Mouse (Mus musculus): ENCODE measurements around the gene Slc39a11. TPM values are rescaled to one million over a fixed set of nuclear protein-coding genes. Genes with fewer than 3 reads are reported as not detected.

Slc39a11 gene
- polyA plus RNA-seq, 1 experiment from 2014 or later = 37.1 TPM

- Histone ChIP-seq H3K4me2 (no peak overlapping the region), H3K9me3 (no peaks in the 10 kb centered on the region), H3K4me3 (replicated peaks) (no peak overlapping the region), H3K4me1 (0 out of 2 replicates have a peak, but pooled peaks cover 3% of the 10 kb centered on the region), H3K9ac (no peak overlapping the region), H3K27me3 (replicated peaks) (no peaks in the 10 kb centered on the region), H3K36me3 (no peaks in the 10 kb centered on the region), H3K27ac (no peak overlapping the region)
- WGBS = 70% methylated on average over 10 of the region's 10 CpGs
- no peak for ATAC-seq (ENCODE audit: insufficient read depth, low FRiP score, low read depth)
These were observed 181.9 kb downstream of the Slc39a11 start for GRCm38 (mm10) chr11:113468016-113468415.

GRCm38 (mm10) chr11:113467313-113467811, 182.5 kb downstream of the Slc39a11 start:
- Histone ChIP-seq H3K4me3 (replicated peaks) (no peak overlapping the region), H3K4me2 (no peak overlapping the region), H3K36me3 (no peaks in the 10 kb centered on the region), H3K4me1 (0 out of 2 replicates have a peak, but pooled peaks cover 3% of the 10 kb centered on the region), H3K27ac (no peak overlapping the region), H3K9ac (no peak overlapping the region), H3K27me3 (replicated peaks) (no peaks in the 10 kb centered on the region), H3K9me3 (no peaks in the 10 kb centered on the region)
- no peak for ATAC-seq (ENCODE audit: insufficient read depth, low FRiP score, low read depth)
- 82% methylated on average over 12 of the region's 12 CpGs for WGBS

DNA sequence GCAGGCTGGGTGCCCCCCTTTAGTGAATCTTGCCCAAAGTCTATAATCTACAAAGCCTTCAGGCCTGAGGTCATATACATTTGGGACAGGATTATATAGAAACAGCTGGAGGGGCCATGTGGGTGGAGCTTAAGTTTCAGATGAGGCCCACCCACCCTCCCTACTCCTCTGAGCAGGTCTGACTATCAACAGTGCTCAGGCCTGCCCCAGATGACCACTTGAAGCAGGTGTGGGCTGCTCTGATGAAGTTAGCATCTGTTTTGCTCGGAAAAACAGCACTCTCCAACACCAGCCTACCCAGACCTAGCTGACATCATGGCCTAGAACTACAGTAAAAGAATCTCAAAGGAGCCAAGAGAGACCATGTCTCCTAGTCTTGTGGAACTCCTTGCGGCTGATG, 189.8 kb downstream of the Slc39a11 start:
- no peak overlapping the region for H3K9ac ChIP-seq
- 0 out of 2 replicates have a peak, but pooled peaks cover 3% of the 10 kb centered on the region for H3K4me1 ChIP-seq
- no peak overlapping the region for H3K4me3 ChIP-seq (replicated peaks)
- H3K4me2 ChIP-seq = no peak overlapping the region
- H3K27me3 ChIP-seq (replicated peaks) = no peaks in the 10 kb centered on the region
- no peaks in the 10 kb centered on the region for H3K9me3 ChIP-seq
- H3K36me3 ChIP-seq = no peaks in the 10 kb centered on the region
- ATAC-seq (ENCODE audit: insufficient read depth, low FRiP score, low read depth) = no peak
- 87% methylated on average over 2 of the region's 2 CpGs for WGBS
- H3K27ac ChIP-seq = no peak overlapping the region

- no peaks in the 10 kb centered on the region for H3K9me3 ChIP-seq
- ATAC-seq (ENCODE audit: insufficient read depth, low FRiP score, low read depth) = no peak
- 72% methylated on average over 15 of the region's 15 CpGs for WGBS
- H3K27me3 ChIP-seq (replicated peaks) = no peaks in the 10 kb centered on the region
- no peak overlapping the region for H3K27ac ChIP-seq
- no peak overlapping the region for H3K4me2 ChIP-seq
- H3K4me3 ChIP-seq (replicated peaks) = no peak overlapping the region
- H3K36me3 ChIP-seq = no peaks in the 10 kb centered on the region
- no peak overlapping the region for H3K9ac ChIP-seq
- 0 out of 2 replicates have a peak, but pooled peaks cover 3% of the 10 kb centered on the region for H3K4me1 ChIP-seq
These were observed 191.2 kb downstream of the Slc39a11 start for GRCm38 (mm10) chr11:113458582-113459210.

- no peak overlapping the region for H3K27ac ChIP-seq
- ATAC-seq (ENCODE audit: insufficient read depth, low FRiP score, low read depth) = no peak
- 40% methylated on average over 16 of the region's 16 CpGs for WGBS
- no peak overlapping the region for H3K9ac ChIP-seq
- H3K4me2 ChIP-seq = no peak overlapping the region
- H3K4me3 ChIP-seq (replicated peaks) = no peak overlapping the region
- no peaks in the 10 kb centered on the region for H3K9me3 ChIP-seq
- no peaks in the 10 kb centered on the region for H3K27me3 ChIP-seq (replicated peaks)
- no peaks in the 10 kb centered on the region for H3K36me3 ChIP-seq
- H3K4me1 ChIP-seq = no peaks in the 10 kb centered on the region; the same call in 1 of the 2 replicates
These were observed 196.9 kb downstream of the Slc39a11 start for GRCm38 (mm10) chr11:113452861-113453568.

DNA sequence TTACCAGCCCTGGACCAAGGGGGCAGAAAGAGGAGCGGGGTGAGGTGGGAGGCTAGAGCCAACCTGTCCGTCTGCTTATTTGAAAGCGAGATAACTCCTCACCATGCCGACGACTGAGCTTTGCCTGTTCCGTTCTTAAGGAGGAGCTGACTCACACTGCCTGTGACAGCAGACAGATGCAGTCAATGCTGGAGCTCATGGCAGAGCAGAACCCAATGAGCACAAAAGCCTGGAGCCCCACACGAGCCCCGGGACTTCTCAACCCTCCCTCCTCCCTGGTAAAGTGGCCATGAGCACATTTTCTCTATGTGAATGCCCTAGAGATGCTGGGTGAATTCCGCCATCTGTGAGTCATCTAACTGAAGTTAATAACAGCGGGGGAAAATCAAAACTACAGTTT, 198.6 kb downstream of the Slc39a11 start:
- H3K4me1 ChIP-seq = no peaks in the 10 kb centered on the region; the same call in 1 of the 2 replicates
- H3K9me3 ChIP-seq = no peaks in the 10 kb centered on the region
- no peaks in the 10 kb centered on the region for H3K36me3 ChIP-seq
- no peak overlapping the region for H3K27ac ChIP-seq
- H3K4me3 ChIP-seq (replicated peaks) = no peak overlapping the region
- no peak for ATAC-seq (ENCODE audit: insufficient read depth, low FRiP score, low read depth)
- WGBS = 70% methylated on average over 10 of the region's 10 CpGs
- H3K4me2 ChIP-seq = no peak overlapping the region
- H3K9ac ChIP-seq = no peak overlapping the region
- H3K27me3 ChIP-seq (replicated peaks) = no peaks in the 10 kb centered on the region

- Histone ChIP-seq H3K9me3 (no peaks in the 10 kb centered on the region), H3K36me3 (no peaks in the 10 kb centered on the region), H3K4me1 (no peaks in the 10 kb centered on the region; the same call in 1 of the 2 replicates), H3K27me3 (replicated peaks) (no peaks in the 10 kb centered on the region), H3K4me2 (no peak overlapping the region), H3K9ac (no peak overlapping the region), H3K4me3 (replicated peaks) (no peak overlapping the region), H3K27ac (no peak overlapping the region)
- WGBS = 82% methylated on average over 4 of the region's 4 CpGs
- no peak for ATAC-seq (ENCODE audit: insufficient read depth, low FRiP score, low read depth)
These were observed 199.2 kb downstream of the Slc39a11 start for GRCm38 (mm10) chr11:113450665-113451064.

GRCm38 (mm10) chr11:113450028-113450427, 199.9 kb downstream of the Slc39a11 start:
- Histone ChIP-seq H3K36me3 (no peaks in the 10 kb centered on the region), H3K4me2 (no peak overlapping the region), H3K27me3 (replicated peaks) (no peaks in the 10 kb centered on the region), H3K9me3 (no peaks in the 10 kb centered on the region), H3K4me3 (replicated peaks) (no peak overlapping the region), H3K27ac (no peak overlapping the region), H3K9ac (no peak overlapping the region), H3K4me1 (no peaks in the 10 kb centered on the region; the same call in 1 of the 2 replicates)
- no peak for ATAC-seq (ENCODE audit: insufficient read depth, low FRiP score, low read depth)
- WGBS = 72% methylated on average over 6 of the region's 6 CpGs

DNA sequence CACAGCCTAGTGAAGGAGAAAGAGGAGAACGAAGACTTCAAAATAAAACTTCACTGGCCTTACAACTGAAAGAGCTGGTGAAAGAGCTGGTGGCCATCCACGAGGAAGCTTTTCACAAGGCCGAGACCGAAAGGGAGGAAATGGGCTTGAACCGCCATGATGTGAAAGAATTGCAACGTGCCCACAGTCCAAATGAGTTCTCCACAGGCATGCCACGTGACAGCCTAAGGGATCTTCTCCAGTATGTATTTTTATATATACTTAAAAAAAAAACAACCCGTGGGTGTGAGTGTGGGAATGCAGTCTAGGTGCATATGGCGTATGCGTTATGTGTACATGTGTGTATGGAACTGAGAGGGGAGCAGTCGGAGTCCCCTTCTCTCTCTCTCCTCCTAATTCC, 207.8 kb downstream of the Slc39a11 start:
- Histone ChIP-seq H3K9ac (no peak overlapping the region), H3K4me1 (peaks cover 5% of the 10 kb centered on the region; the same call in 1 of the 2 replicates), H3K36me3 (no peaks in the 10 kb centered on the region), H3K27ac (no peak overlapping the region), H3K27me3 (replicated peaks) (no peaks in the 10 kb centered on the region), H3K9me3 (no peaks in the 10 kb centered on the region), H3K4me2 (no peak overlapping the region), H3K4me3 (replicated peaks) (no peak overlapping the region)
- 94% methylated on average over 11 of the region's 11 CpGs for WGBS
- ATAC-seq (ENCODE audit: insufficient read depth, low FRiP score, low read depth) = no peak

DNA sequence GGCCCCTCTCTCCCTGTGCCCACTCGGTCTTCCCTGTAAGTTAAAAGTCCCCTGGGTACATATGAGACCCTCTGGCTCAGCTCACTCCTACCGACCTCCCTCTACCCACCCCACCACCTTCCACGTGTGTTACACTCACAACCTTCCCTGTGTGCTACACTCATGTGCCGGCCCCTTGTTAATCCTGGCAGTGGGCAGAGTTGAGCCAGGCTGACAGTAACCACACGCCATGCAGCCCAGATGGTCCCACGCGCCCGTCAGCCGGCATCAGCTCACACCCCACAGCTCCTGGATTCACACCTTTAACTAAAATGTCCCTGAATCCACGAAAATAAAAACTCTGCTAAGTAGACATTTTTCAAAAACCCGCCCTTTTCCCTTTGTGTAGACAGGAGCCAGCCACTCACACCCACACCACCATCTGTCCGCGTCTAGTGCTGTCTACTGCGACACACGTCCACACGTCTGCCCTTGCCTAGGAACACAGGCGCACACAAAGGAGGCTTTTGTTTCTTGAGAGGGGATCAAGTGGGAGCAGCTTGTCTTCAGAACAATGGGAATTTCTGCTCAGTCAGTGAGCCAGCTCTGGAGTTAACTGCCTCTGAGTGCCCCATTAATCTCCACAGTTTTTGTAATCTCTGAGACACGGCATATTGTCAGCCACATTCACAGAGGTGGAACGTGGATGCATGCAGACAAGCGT, 210.4 kb downstream of the Slc39a11 start:
- 57% methylated on average over 20 of the region's 20 CpGs for WGBS
- Histone ChIP-seq H3K27me3 (replicated peaks) (no peaks in the 10 kb centered on the region), H3K4me3 (replicated peaks) (no peak overlapping the region), H3K4me1 (peaks cover 5% of the 10 kb centered on the region; the same call in 1 of the 2 replicates), H3K9ac (no peak overlapping the region), H3K36me3 (no peaks in the 10 kb centered on the region), H3K27ac (no peak overlapping the region), H3K4me2 (no peak overlapping the region), H3K9me3 (no peaks in the 10 kb centered on the region)
- ATAC-seq (ENCODE audit: insufficient read depth, low FRiP score, low read depth) = no peak

- WGBS = 84% methylated on average over 5 of the region's 5 CpGs
- no peak overlapping the region for H3K4me3 ChIP-seq (replicated peaks)
- H3K36me3 ChIP-seq = no peaks in the 10 kb centered on the region
- H3K27ac ChIP-seq = no peak overlapping the region
- H3K4me1 ChIP-seq = peaks cover 5% of the 10 kb centered on the region; the same call in 1 of the 2 replicates
- no peaks in the 10 kb centered on the region for H3K27me3 ChIP-seq (replicated peaks)
- no peak overlapping the region for H3K9ac ChIP-seq
- no peak for ATAC-seq (ENCODE audit: insufficient read depth, low FRiP score, low read depth)
- H3K4me2 ChIP-seq = no peak overlapping the region
- H3K9me3 ChIP-seq = no peaks in the 10 kb centered on the region
These were observed 211.0 kb downstream of the Slc39a11 start for GRCm38 (mm10) chr11:113438915-113439314.

DNA sequence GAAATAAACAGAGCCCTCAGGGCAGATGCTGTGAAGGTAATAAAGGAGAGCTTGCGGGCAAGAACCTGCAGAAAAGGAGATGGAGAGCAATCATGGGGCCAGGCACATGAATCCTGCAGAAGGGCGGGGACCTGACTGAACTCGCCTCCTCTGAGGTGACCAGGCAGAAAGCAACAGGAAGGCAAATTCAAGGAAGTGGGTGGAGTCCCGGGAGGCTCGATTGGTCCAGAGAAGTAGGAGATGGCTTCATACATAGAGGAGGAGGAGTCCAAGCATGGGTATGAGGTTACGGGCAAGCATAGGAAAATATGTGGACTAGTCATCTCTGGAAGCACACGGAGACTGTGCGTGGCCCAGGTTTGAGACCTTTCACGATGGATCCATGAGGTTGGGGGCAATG, 212.5 kb downstream of the Slc39a11 start:
- WGBS = 81% methylated on average over 9 of the region's 9 CpGs
- peaks cover 5% of the 10 kb centered on the region; the same call in 1 of the 2 replicates for H3K4me1 ChIP-seq
- H3K27ac ChIP-seq = no peak overlapping the region
- H3K4me2 ChIP-seq = no peak overlapping the region
- no peaks in the 10 kb centered on the region for H3K36me3 ChIP-seq
- H3K27me3 ChIP-seq (replicated peaks) = no peaks in the 10 kb centered on the region
- H3K4me3 ChIP-seq (replicated peaks) = no peak overlapping the region
- no peaks in the 10 kb centered on the region for H3K9me3 ChIP-seq
- no peak overlapping the region for H3K9ac ChIP-seq
- no peak for ATAC-seq (ENCODE audit: insufficient read depth, low FRiP score, low read depth)

All from stomach, embryonic 15.5 days (tissue).